Comparison of ENCODE assay signal across 31 mouse cellular contexts in the genomic region with DNA sequence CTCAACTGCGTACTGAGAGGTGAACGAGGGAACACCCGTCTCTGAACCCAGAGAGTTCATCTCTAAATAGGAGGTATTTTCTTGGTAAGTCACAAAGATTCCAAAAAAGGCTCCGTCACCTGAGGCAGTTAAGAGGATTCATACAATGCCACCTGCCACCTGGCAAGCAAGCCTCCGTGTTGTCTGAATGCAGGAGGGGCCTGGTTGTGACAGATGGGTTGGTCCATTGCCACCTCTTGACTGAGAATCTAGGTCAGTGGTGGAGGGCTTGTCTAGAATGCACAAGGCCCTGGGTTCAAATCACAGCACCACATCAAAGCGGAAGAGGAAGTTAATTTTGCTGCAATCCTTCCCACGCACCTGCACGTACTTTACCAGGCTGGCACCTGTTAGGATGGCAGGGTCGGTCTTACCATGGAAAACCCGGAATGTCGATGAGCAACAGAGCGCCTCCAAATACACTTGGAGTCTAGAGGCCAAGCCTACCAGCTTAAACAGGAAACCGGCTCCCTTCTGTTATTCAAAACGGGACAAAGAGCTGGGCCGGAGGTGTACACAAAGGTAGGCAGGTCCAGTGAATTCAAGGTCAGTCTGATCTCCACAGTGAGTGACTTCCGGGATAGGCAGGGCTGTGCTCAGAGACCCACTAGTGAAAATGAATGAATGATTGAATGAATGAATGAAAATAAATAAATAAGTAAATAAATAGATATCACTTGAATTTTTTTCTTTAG. TPM values are rescaled to one million over a fixed set of nuclear protein-coding genes. Genes with fewer than 3 reads are reported as not detected.
DNase-seq lines count a peak whose midpoint lies in the region; ATAC-seq lines count a peak whose summit lies in the region.
"Had no signal": no experiment of that assay in that cellular context is flagged by ENCODE, and none has a peak within 500 bp of the region (broad histone marks: within the 10 kb centered on the region; RNA-seq: fewer than 3 reads in every experiment).

No protein-coding gene starts in this region.

- no peaks in the 10 kb centered on the region for H3K27me3 ChIP-seq in hindbrain, embryonic 13.5 days
- H3K27me3 ChIP-seq: CH12.LX; forebrain, embryonic 15.5 days; hindbrain, embryonic 15.5 days; limb, embryonic 13.5 days; lung, embryonic 15.5 days; neural tube, embryonic 12.5 days had no signal

- no peaks in the 10 kb centered on the region for H3K36me3 ChIP-seq in hindbrain, embryonic 13.5 days
- H3K36me3 ChIP-seq: forebrain, embryonic 15.5 days; heart, embryonic 10.5 days; hindbrain, embryonic 15.5 days; limb, embryonic 13.5 days; lung, embryonic 15.5 days; neural tube, embryonic 12.5 days had no signal

- peak; percentile 38 for DNase-seq in cerebellum, adult 11 months
- DNase-seq in ES-CJ7 (ENCODE audit: low read depth, low spot score), result peak; percentile 97
- peak; percentile 54 to 61 for DNase-seq in cerebellum, adult 18-20 months
- peak; percentile 79 to 80 for DNase-seq in cerebellum, postnatal 10 days
- no peak for DNase-seq in right cerebral cortex, postnatal 10 days (ENCODE audit: low spot score in 2 of 2)
- no peak for DNase-seq in adrenal gland, adult 8-10 months
- DNase-seq: adrenal gland, postnatal 14 days; gastrocnemius, postnatal 14 days; heart, adult 11 months; heart, postnatal 4 days; kidney, adult 18-20 months; kidney, postnatal 36 days; right cerebral cortex, adult 18-20 months; right cerebral cortex, postnatal 4 days; thymus, adult 18-20 months; thymus, postnatal 25 days had no signal

- H3K27ac ChIP-seq in hindbrain, embryonic 13.5 days, result no peak overlapping the region
- H3K27ac ChIP-seq: forebrain, embryonic 15.5 days; heart, embryonic 10.5 days; hindbrain, embryonic 15.5 days; layer of hippocampus, adult 2 months; limb, embryonic 13.5 days; lung, embryonic 15.5 days; neural tube, embryonic 12.5 days; stomach, postnatal 0 days had no signal

- no peaks in the 10 kb centered on the region for H3K4me1 ChIP-seq in hindbrain, embryonic 13.5 days (replicated peaks)
- H3K4me1 ChIP-seq: forebrain, embryonic 15.5 days; hindbrain, embryonic 15.5 days; lung, embryonic 15.5 days had no signal

- H3K9ac ChIP-seq in hindbrain, embryonic 13.5 days, result no peak overlapping the region
- H3K9ac ChIP-seq: forebrain, embryonic 15.5 days; hindbrain, embryonic 15.5 days; limb, embryonic 13.5 days; lung, embryonic 15.5 days; neural tube, embryonic 12.5 days had no signal

- WGBS in hindbrain, embryonic 13.5 days, result 96% methylated on average over 16 of the region's 16 CpGs

- ATAC-seq in cerebellum, adult (ENCODE audit: insufficient number of reproducible peaks, low FRiP score, low TSS enrichment), result no peak
- ATAC-seq in hindbrain, embryonic 13.5 days (ENCODE audit: low FRiP score), result no peak
- ATAC-seq: forebrain, embryonic 15.5 days; inflammation-experienced regulatory T-cells, adult 6 months; midbrain, embryonic 16.5 days had no signal

- no peak overlapping the region for H3K4me3 ChIP-seq in hindbrain, embryonic 13.5 days
- H3K4me3 ChIP-seq: forebrain, embryonic 15.5 days; heart, embryonic 10.5 days; hindbrain, embryonic 15.5 days; layer of hippocampus, adult 2 months; limb, embryonic 13.5 days; lung, embryonic 15.5 days; neural tube, embryonic 12.5 days had no signal

- H3K9me3 ChIP-seq in hindbrain, embryonic 13.5 days, result no peaks in the 10 kb centered on the region
- H3K9me3 ChIP-seq: forebrain, embryonic 15.5 days; heart, embryonic 10.5 days; hindbrain, embryonic 15.5 days; limb, embryonic 13.5 days; lung, embryonic 15.5 days; neural tube, embryonic 12.5 days had no signal

- H3K4me2 ChIP-seq in hindbrain, embryonic 13.5 days, result no peak overlapping the region
- H3K4me2 ChIP-seq: forebrain, embryonic 15.5 days; hindbrain, embryonic 15.5 days; limb, embryonic 13.5 days; liver, embryonic 11.5 days; lung, embryonic 15.5 days; midbrain, embryonic 11.5 days; neural tube, embryonic 12.5 days had no signal

RNA-seq across cellular contexts. Expression of a gene that starts 9.3 kb away (rescaled TPM):
- 1.9 and 2.0 TPM in 2 replicates for polyA plus RNA-seq in hindbrain, embryonic 13.5 days (2015; fragmentation: Nextera tagmentation; extraction: Ambion mirVana)
- 10 to 100 TPM; 19.4 to 27.3 (median 22.7) TPM for total RNA-seq in adrenal gland, adult 8-10 months (2022)

Comparison
In these comparisons a context has a peak if more than half of its experiments do, and no peak if none do; other contexts are left out.
1. DNase-seq: peak in cerebellum, adult 11 months (single experiment), ES-CJ7 (single experiment), cerebellum, adult 18-20 months (2 of 2) and cerebellum, postnatal 10 days (2 of 2); none in right cerebral cortex, postnatal 10 days (0 of 2) and adrenal gland, adult 8-10 months (single experiment).